Mouse (Mus musculus) stomach, postnatal 0 days (tissue): ENCODE data around the gene Megf11. TPM values are rescaled to one million over a fixed set of nuclear protein-coding genes. Genes with fewer than 3 reads are reported as not detected.

ENCODE experiments used
- ATAC-seq: fragments of 200-750 bp; cut with Nextera tagmentation; 2 replicates; pipeline ENCODE4 v1.8.0; 2017; ENCODE audit not compliant: low FRiP score, low TSS enrichment
- DNase-seq: peaks from one replicate; pipeline ENCODE4 v3.0.0-alpha.2; 2016; ENCODE audit warnings: low spot score
- H3K27ac ChIP-seq: fragments of 300-500 bp; sonication (generic); replicated peaks from 2 replicates; pipeline ENCODE4 v1.5.1; 2014; ENCODE audit warnings: mild to moderate bottlenecking, control low read depth
- H3K27me3 ChIP-seq: fragments of 300-500 bp; sonication (generic); 2 replicates; pipeline ENCODE4 v1.6.1; 2014; ENCODE audit warnings: low read length; ENCODE audit not compliant: control insufficient read depth, insufficient read depth
- H3K36me3 ChIP-seq: fragments of 300-500 bp; sonication (generic); 2 replicates; pipeline ENCODE4 v1.6.1; 2014; ENCODE audit warnings: low read length, mixed read lengths; ENCODE audit not compliant: control insufficient read depth, insufficient read depth
- H3K4me1 ChIP-seq: fragments of 300-500 bp; sonication (generic); replicated peaks from 2 replicates; pipeline ENCODE4 v1.6.1; 2014; ENCODE audit warnings: antibody characterized with exemption; ENCODE audit not compliant: control insufficient read depth, insufficient read depth
- H3K4me2 ChIP-seq: fragments of 300-500 bp; sonication (generic); replicated peaks from 2 replicates; pipeline ENCODE4 v1.6.1; 2014; ENCODE audit warnings: low read depth, mild to moderate bottlenecking, control low read depth, moderate library complexity
- H3K4me3 ChIP-seq: fragments of 300-500 bp; sonication (generic); 2 replicates; pipeline ENCODE4 v1.5.1; 2014; ENCODE audit warnings: low read depth, low read length, control low read depth
- H3K9ac ChIP-seq: fragments of 300-500 bp; sonication (generic); 2 replicates; pipeline ENCODE4 v1.6.1; 2014; ENCODE audit warnings: mild to moderate bottlenecking, low read length, control low read depth, mixed read lengths
- H3K9me3 ChIP-seq: fragments of 300-500 bp; sonication (generic); 2 replicates; pipeline ENCODE4 v1.6.1; 2016; ENCODE audit warnings: low read length; ENCODE audit not compliant: control insufficient read depth
- CTCF ChIP-seq: IDR thresholded peaks from 2 replicates; pipeline ENCODE4 v1.5.1; 2016; ENCODE audit warnings: antibody characterized with exemption, low read depth, mild to moderate bottlenecking, moderate library complexity
- EP300 ChIP-seq: optimal IDR thresholded peaks from 2 replicates; pipeline ENCODE3; 2016; ENCODE audit warnings: antibody characterized with exemption
- WGBS: fragments of 180-500 bp; shearing (Covaris S2); extraction: QIAGEN DNeasy Blood & Tissue Kit; methylation state at CpG from one replicate; pipeline ENCODE4 v1.1.7; 2014; 5-methylcytosine and 5-hydroxymethylcytosine counted together
- polyA plus RNA-seq: library from polyadenylated mRNA; unstranded; fragments of >200 nt; fragmentation: Nextera tagmentation; extraction: Ambion mirVana; gene quantifications from 2 replicates; pipeline ENCODE4 v1.2.1, GENCODE M21; 2015

Megf11 gene
- polyA plus RNA-seq, 1 experiment from 2014 or later, result 0.46 TPM

DNA sequence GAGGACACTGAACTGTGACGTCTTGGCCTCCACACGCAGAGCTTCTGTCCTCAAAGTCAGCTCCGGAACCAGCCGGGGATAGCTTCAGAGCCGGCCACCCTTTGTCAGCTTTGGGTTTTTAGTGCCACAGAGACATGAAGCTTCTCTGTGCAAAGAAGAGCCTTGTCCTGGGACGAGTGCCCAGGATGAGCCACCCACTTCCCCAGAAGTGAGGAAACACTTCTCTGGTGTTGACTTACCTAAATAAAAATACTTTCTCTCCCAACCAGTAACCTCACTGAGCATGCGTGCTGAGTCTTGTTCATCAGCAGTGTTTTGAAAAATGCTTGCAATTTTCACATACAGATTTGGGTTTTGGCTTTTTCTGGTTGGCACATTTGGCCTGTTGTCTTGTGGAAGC is 29.8 kb upstream of the Megf11 start:
- TF ChIP-seq CTCF (no peak), EP300 (no peak)
- 80% methylated on average over 7 of the region's 7 CpGs for WGBS

DNA sequence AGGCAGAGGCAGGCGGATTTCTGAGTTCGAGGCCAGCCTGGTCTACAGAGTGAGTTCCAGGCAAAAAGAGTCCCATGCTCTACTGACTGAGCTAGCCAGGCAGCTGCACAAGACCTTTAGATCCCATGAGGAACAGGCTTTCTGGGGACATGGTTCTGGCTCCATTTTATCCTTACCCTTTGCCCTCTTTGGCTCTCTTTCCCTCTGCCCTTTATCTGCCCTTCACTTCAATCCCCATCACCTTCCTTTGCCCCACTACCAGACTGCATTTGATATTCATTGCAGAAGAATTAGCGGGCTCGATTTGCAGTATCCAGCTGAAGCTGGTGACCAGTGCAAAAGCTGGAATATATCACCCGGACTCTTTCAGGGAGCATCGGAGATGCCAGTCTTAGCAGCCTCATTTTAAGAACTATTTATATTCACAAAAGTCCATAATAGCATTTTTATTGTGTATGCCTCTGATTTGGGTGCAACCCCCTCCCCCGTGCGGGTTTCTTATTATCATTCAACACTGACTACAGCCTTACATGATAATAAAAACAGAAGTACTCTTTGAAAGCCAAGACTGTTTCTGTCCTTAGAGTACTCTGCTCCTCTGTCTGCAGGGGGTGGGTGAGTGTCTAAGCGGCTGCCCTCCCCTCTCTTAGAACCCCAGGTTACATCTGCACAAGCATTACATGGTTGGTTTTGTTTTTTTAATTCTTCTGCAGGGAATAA is 24.0 kb upstream of the Megf11 start:
- no peaks in the 10 kb centered on the region for H3K9me3 ChIP-seq
- ATAC-seq, result no peak
- H3K36me3 ChIP-seq, result no peaks in the 10 kb centered on the region
- no peak for DNase-seq
- no peaks in the 10 kb centered on the region for H3K27me3 ChIP-seq
- no peak overlapping the region for H3K4me2 ChIP-seq
- WGBS, result 89% methylated on average over 9 of the region's 9 CpGs
- no peak overlapping the region for H3K4me3 ChIP-seq
- H3K4me1 ChIP-seq, result no peaks in the 10 kb centered on the region
- no peak overlapping the region for H3K9ac ChIP-seq
- TF ChIP-seq EP300, result no peak
- TF ChIP-seq CTCF, result no peak
- no peak overlapping the region for H3K27ac ChIP-seq

More for the DNA sequence above, 29.8 kb upstream of the Megf11 start:
- Histone ChIP-seq H3K27ac (no peak overlapping the region), H3K36me3 (no peaks in the 10 kb centered on the region), H3K4me1 (no peaks in the 10 kb centered on the region), H3K4me2 (no peak overlapping the region), H3K27me3 (no peaks in the 10 kb centered on the region), H3K9me3 (no peaks in the 10 kb centered on the region), H3K4me3 (no peak overlapping the region), H3K9ac (no peak overlapping the region)
- ATAC-seq, result no peak
- no peak for DNase-seq

DNA sequence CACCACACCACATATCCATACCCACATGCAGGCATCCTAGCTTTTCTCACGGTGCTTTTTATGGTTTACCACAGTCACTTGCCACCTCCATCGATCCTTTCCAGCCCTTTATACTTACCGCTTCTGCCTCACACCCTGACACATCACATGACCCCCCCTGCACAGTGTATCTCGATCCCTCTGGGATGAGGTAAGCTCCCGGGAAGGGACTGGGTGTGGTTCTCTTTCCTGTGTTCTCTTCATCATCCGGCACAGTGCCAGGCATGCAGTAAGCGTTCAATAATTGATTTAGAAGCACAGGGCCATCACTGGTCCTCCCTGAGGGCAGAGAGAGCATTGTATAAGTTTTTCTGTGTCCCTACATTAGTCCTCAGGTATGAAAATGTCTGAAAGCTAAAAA is 15.6 kb upstream of the Megf11 start:
- 36% methylated on average over 7 of the region's 7 CpGs for WGBS

DNA sequence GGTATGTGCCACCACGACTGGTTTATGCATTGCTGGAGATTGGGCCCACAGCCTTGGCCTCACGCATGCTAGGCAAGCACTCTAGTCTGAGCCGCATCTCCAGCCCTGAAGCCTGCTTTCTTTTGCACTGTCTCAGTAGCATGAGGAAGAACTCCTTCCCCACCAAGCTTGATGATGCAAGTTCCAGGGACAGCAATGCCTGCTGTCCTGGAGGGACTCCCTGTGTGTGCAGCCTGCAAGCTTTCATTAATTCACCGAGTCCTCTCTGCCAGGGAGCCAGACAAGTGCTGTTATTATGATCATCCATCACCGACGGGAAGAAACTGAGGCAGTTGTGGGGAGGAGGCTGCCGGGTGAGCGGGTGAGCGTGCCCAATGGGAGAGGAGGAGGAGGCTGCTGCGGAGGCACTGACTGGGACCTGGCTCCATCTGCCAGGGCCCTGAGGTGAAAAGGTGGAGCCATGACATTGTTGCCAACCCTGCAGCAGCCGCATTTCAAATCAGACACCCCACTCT is 14.1 kb upstream of the Megf11 start:
- Histone ChIP-seq H3K36me3 (no peaks in the 10 kb centered on the region), H3K9ac (no peak overlapping the region), H3K4me1 (no peaks in the 10 kb centered on the region), H3K4me2 (no peak overlapping the region), H3K27ac (no peak overlapping the region), H3K27me3 (no peaks in the 10 kb centered on the region), H3K9me3 (no peaks in the 10 kb centered on the region), H3K4me3 (no peak overlapping the region)
- whole genome bisulfite sequencing, result 41% methylated on average over 11 of the region's 11 CpGs
- DNase-seq, result no peak
- ATAC-seq, result no peak
- TF ChIP-seq EP300, result no peak
- no peak for TF ChIP-seq CTCF

More for the DNA sequence above, 15.6 kb upstream of the Megf11 start:
- Histone ChIP-seq H3K9ac (no peak overlapping the region), H3K27me3 (no peaks in the 10 kb centered on the region), H3K27ac (no peak overlapping the region), H3K9me3 (no peaks in the 10 kb centered on the region), H3K36me3 (no peaks in the 10 kb centered on the region), H3K4me3 (no peak overlapping the region), H3K4me1 (no peaks in the 10 kb centered on the region), H3K4me2 (no peak overlapping the region)
- ATAC-seq, result no peak
- DNase-seq, result no peak
- TF ChIP-seq CTCF, result no peak
- no peak for TF ChIP-seq EP300

DNA sequence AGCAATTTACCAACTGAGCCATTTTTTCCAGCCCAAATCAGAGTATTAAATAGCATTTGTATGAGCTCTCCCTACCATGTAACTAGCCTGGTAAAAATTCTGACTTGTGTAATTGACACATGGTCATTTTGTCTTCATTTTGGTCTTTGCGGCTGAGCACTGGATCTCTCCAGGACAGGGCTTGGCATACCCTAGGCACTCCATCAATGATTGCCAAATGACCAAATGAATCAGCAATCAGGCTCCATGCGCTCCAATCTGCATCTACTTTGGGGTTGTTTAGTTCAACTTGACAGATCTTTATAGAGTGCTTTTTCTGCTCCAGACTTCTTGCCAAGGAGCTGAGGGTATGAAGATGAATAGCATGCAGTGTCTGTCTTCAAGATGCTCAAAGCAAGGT is 9.0 kb upstream of the Megf11 start:
- Histone ChIP-seq H3K4me2 (no peak overlapping the region), H3K9me3 (no peaks in the 10 kb centered on the region), H3K27me3 (no peaks in the 10 kb centered on the region), H3K36me3 (no peaks in the 10 kb centered on the region), H3K4me1 (no peaks in the 10 kb centered on the region), H3K27ac (no peak overlapping the region), H3K9ac (no peak overlapping the region), H3K4me3 (no peak overlapping the region)
- ATAC-seq (no peak), DNase-seq (no peak)
- no peak for TF ChIP-seq CTCF
- TF ChIP-seq EP300, result no peak
- 73% methylated on average over 2 of the region's 2 CpGs for WGBS

DNA sequence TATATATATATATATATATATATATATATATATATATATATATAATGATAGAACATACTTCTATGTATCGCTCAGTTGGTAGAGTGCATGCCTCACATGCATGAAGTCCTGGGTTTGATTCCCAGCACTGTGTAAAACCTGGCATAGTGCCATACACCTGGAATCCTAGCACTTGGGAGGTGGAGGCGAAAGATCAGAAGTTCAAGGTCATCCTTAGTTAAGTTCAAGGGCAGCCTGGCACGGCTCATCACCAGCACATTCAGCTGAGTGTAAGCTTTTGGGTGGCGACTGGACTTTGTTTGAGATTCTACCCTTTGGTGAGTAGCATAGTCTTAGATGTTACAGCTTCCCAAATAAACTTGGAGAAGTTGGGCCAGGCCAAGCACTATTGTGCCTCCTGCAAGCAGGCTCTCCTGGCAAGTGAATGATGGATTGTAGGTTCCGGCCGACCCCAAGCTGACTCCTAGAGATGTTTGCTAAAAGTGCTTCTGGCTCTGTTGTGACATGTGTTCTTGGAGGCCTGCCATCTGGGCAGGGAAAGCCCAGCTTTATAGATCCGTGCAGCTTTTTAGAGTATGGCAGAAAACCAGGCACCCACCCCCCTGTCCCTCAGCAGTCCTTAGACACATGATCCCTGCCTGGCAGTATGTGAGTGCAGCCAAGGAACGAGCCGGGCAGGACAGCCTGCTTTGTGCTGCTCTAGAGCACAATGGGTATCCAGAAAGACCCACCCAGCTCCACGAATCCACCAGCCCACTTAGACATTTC is 2.2 kb upstream of the Megf11 start:
- H3K4me3 ChIP-seq, result no peak overlapping the region
- H3K27me3 ChIP-seq, result peaks cover 6% of the 10 kb centered on the region; the same call in 1 of the 2 replicates
- H3K9me3 ChIP-seq, result no peaks in the 10 kb centered on the region
- DNase-seq (no peak), ATAC-seq (no peak)
- TF ChIP-seq EP300 (no peak), CTCF (no peak)
- 34% methylated on average over 10 of the region's 10 CpGs for WGBS
- H3K4me1 ChIP-seq, result 0 out of 2 replicates have a peak, but pooled peaks cover 2% of the 10 kb centered on the region
- no peak overlapping the region for H3K27ac ChIP-seq
- H3K36me3 ChIP-seq, result no peaks in the 10 kb centered on the region
- no peak overlapping the region for H3K9ac ChIP-seq
- H3K4me2 ChIP-seq, result no peak overlapping the region
